Mouse (Mus musculus): ENCODE data around the gene Anks3.

- TF ChIP-seq CTCF (IDR thresholded peaks at IDR 0.05; ENCODE audit: borderline replicate concordance, extremely low read depth, insufficient read depth, insufficient read length) (no peak), POLR2A (IDR thresholded peaks at IDR 0.05; ENCODE audit: borderline replicate concordance, extremely low read depth, insufficient read depth, insufficient read length, poor library complexity, severe bottlenecking) (no peak)
Observed at GRCm38 (mm10) chr16:4910758-4911157, 53.2 kb downstream of the Anks3 start.
